Comparison of ENCODE assay signal across 8 mouse cellular contexts in genomic region chr1:167285320-167285355, GRCm38 (mm10). TPM values are rescaled to one million over a fixed set of nuclear protein-coding genes. Genes with fewer than 3 reads are reported as not detected.
DNase-seq lines count a peak whose midpoint lies in the region; ATAC-seq and TF ChIP-seq lines count a peak whose summit lies in the region.

Uck2 (minus strand) TSS chr1:167285320.

- 0% methylated on average over 2 of the region's 2 CpGs for WGBS in kidney, postnatal 0 days
- WGBS in bone marrow, adult 2 months: 2% methylated on average over 2 of the region's 2 CpGs
- 0% methylated on average over 2 of the region's 2 CpGs for WGBS in large intestine, adult 2 months
- 0% methylated on average over 2 of the region's 2 CpGs for WGBS in midbrain, embryonic 12.5 days

- no peaks in the 10 kb centered on the region for H3K36me3 ChIP-seq in kidney, postnatal 0 days (ENCODE audit: insufficient read depth, low read length)
- H3K36me3 ChIP-seq in midbrain, embryonic 12.5 days: no peaks in the 10 kb centered on the region

- TF ChIP-seq POLR2A in bone marrow, adult 2 months (IDR thresholded peaks at IDR 0.05; ENCODE audit: borderline replicate concordance, control insufficient read depth, low read depth, low read length): no peak

- peak within 1 kb of the TSS; percentile 75 for H3K4me3 ChIP-seq in kidney, postnatal 0 days (replicated peaks; ENCODE audit: low read depth, low read length)
- peak within 1 kb of the TSS; percentile 90 for H3K4me3 ChIP-seq in bone marrow, adult 2 months (replicated peaks; ENCODE audit: control insufficient read depth, low read depth, low read length)
- peak within 1 kb of the TSS; percentile 67 for H3K4me3 ChIP-seq in midbrain, embryonic 12.5 days

- peaks cover 10% of the 10 kb centered on the region; the same call in 1 of the 2 replicates for H3K4me1 ChIP-seq in kidney, postnatal 0 days (replicated peaks; ENCODE audit: insufficient read depth, low read length)
- H3K4me1 ChIP-seq in bone marrow, adult 2 months (ENCODE audit: control insufficient read depth, insufficient read depth, low read length): peaks cover 3% of the 10 kb centered on the region; the same call in 1 of the 2 replicates
- peaks cover 33% of the 10 kb centered on the region for H3K4me1 ChIP-seq in midbrain, embryonic 12.5 days

- DNase-seq in kidney, postnatal 0 days (ENCODE audit: low spot score): no peak
- DNase-seq in kidney, postnatal 14 days: no peak
- DNase-seq in gastrocnemius, postnatal 4 days (ENCODE audit: low spot score in 2 of 2): no peak
- DNase-seq in large intestine, adult 2 months (ENCODE audit: low read depth, low spot score): no peak
- DNase-seq in cerebellum, postnatal 10 days: no peak
- no peak for DNase-seq in thymus, postnatal 4 days

- peak within 1 kb of the TSS; percentile 96 for H3K27ac ChIP-seq in kidney, postnatal 0 days
- peak within 1 kb of the TSS; percentile 81 for H3K27ac ChIP-seq in bone marrow, adult 2 months (ENCODE audit: control insufficient read depth, insufficient read depth, low read depth, low read length, poor library complexity)
- peak within 1 kb of the TSS; percentile 96 for H3K27ac ChIP-seq in midbrain, embryonic 12.5 days (replicated peaks)

- no peak for TF ChIP-seq CTCF in kidney, postnatal 0 days (IDR thresholded peaks at IDR 0.05; ENCODE audit: low read depth)
- TF ChIP-seq CTCF in bone marrow, adult 2 months (IDR thresholded peaks at IDR 0.05; ENCODE audit: control insufficient read depth, insufficient read depth, low read length): no peak

- H3K4me2 ChIP-seq in kidney, postnatal 0 days (ENCODE audit: low read length): peak within 1 kb of the TSS; percentile 95
- peak within 1 kb of the TSS; percentile 71 for H3K4me2 ChIP-seq in midbrain, embryonic 12.5 days (replicated peaks)

- H3K9me3 ChIP-seq in kidney, postnatal 0 days (replicated peaks; ENCODE audit: low read length): no peaks in the 10 kb centered on the region
- no peaks in the 10 kb centered on the region for H3K9me3 ChIP-seq in midbrain, embryonic 12.5 days

- no peak for ATAC-seq in kidney, postnatal 0 days (replicated peaks; ENCODE audit: low FRiP score, low read depth)
- no peak for ATAC-seq in midbrain, embryonic 12.5 days (ENCODE audit: low FRiP score, low read depth)

- peak within 1 kb of the TSS; percentile 84 for H3K9ac ChIP-seq in kidney, postnatal 0 days (ENCODE audit: low read depth, low read length)
- peak within 1 kb of the TSS; percentile 95 for H3K9ac ChIP-seq in midbrain, embryonic 12.5 days (replicated peaks)

- H3K27me3 ChIP-seq in kidney, postnatal 0 days (ENCODE audit: insufficient read depth, low read length): no peaks in the 10 kb centered on the region
- H3K27me3 ChIP-seq in midbrain, embryonic 12.5 days: peaks cover 16% of the 10 kb centered on the region

RNA-seq across cellular contexts. Expression of gene Uck2, which starts in this region (rescaled TPM):
- 50.9 and 51.0 TPM in 2 replicates for polyA plus RNA-seq in kidney, postnatal 0 days (2015; fragmentation: Nextera tagmentation; extraction: Ambion mirVana)
- polyA plus RNA-seq in bone marrow, adult 2 months (2011; ENCODE audit: insufficient read depth, insufficient read length, low replicate concordance, missing spikeins): 25.8 and 42.3 TPM in 2 replicates
- 10 to 100 TPM; 26.9 to 29.9 TPM for total RNA-seq in gastrocnemius, postnatal 4 days (2021)
- polyA plus RNA-seq in large intestine, adult 2 months (2012; rRNA removed): 24.9 and 30.0 TPM in 2 replicates
- 107 and 110 TPM in 2 replicates for polyA plus RNA-seq in midbrain, embryonic 12.5 days (2016; fragmentation: Nextera tagmentation; extraction: Ambion mirVana)
